Comparison of ENCODE assay signal across 12 mouse cellular contexts in the genomic region with DNA sequence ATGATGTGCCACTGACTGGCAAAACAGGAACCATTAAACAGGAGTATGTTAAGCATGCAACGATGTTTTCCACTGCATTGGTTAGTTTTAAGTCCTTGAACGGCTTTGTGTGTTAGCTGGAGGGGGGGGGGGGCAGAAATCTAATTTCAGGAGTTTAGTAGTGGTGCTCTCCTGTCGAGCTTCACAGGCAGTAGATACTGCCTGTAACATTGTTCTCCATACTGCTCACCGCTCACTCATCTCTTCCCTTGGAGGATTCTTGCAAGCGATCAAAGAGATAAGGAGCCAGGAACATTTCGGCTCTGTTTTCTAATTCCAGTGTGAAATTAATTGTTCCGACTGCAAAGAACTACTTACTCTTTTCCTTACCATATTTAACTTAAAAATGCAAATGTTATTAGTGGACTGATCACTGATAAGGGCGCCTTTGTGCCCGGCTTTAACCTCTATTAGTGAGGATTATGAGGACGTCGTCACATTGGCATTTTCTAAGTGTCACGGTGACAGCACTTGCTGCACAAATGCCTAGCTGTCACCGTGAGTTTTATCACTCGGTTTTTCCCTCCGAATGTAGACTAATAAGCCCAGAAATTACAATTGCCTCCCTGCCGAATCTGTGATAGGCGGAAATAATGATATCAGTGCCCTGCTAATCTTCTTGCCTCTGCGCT.
DNase-seq lines count a peak whose midpoint lies in the region; ATAC-seq and TF ChIP-seq lines count a peak whose summit lies in the region.
"Had no signal": no experiment of that assay in that cellular context is flagged by ENCODE, and none has a peak within 500 bp of the region (broad histone marks: within the 10 kb centered on the region; RNA-seq: fewer than 3 reads in every experiment).

No protein-coding gene starts in this region.

- H3K9ac ChIP-seq in forebrain, embryonic 14.5 days (ENCODE audit: low read length) = peak overlapping the region; percentile 45; the same call in 1 of the 2 replicates
- H3K9ac ChIP-seq in intestine, postnatal 0 days (ENCODE audit: low read depth, low read length) = no peak overlapping the region

- DNase-seq in heart, embryonic 10.5 days (ENCODE audit: low spot score) = no peak
- no peak for DNase-seq in heart, adult 18-20 months
- DNase-seq in forebrain, embryonic 14.5 days (ENCODE audit: low spot score) = no peak
- DNase-seq in adrenal gland, postnatal 4 days (ENCODE audit: low spot score in 2 of 2) = no peak
- no peak for DNase-seq in thymus, postnatal 4 days
- no peak for DNase-seq in adipocyte (ENCODE audit: low spot score)

- 0 out of 2 replicates have a peak, but pooled peaks cover 4% of the 10 kb centered on the region for H3K4me1 ChIP-seq in heart, embryonic 10.5 days
- H3K4me1 ChIP-seq in E14TG2a.4 (replicated peaks; ENCODE audit: low read depth, low read length) = peaks cover 7% of the 10 kb centered on the region; the same call in 1 of the 2 replicates
- H3K4me1 ChIP-seq in forebrain, embryonic 14.5 days (ENCODE audit: control insufficient read depth, insufficient read depth, low read length) = peaks cover 6% of the 10 kb centered on the region; the same call in 1 of the 2 replicates
- no peaks in the 10 kb centered on the region for H3K4me1 ChIP-seq in intestine, postnatal 0 days (replicated peaks; ENCODE audit: control insufficient read depth, insufficient read depth, low read length)
- H3K4me1 ChIP-seq: megakaryocyte, embryonic 14.5 days had no signal

- H3K27me3 ChIP-seq in heart, embryonic 10.5 days (ENCODE audit: insufficient read depth, poor library complexity, severe bottlenecking) = no peaks in the 10 kb centered on the region
- no peaks in the 10 kb centered on the region for H3K27me3 ChIP-seq in E14TG2a.4 (ENCODE audit: insufficient read depth, low read length)
- no peaks in the 10 kb centered on the region for H3K27me3 ChIP-seq in forebrain, embryonic 14.5 days (replicated peaks; ENCODE audit: control insufficient read depth, insufficient read depth, low read length)
- H3K27me3 ChIP-seq in intestine, postnatal 0 days (replicated peaks; ENCODE audit: control insufficient read depth, insufficient read depth, low read length) = no peaks in the 10 kb centered on the region

- WGBS in heart, embryonic 10.5 days = 62% methylated on average over 18 of the region's 18 CpGs
- 30% methylated on average over 18 of the region's 18 CpGs for WGBS in forebrain, embryonic 14.5 days
- WGBS in intestine, postnatal 0 days = 61% methylated on average over 18 of the region's 18 CpGs

- peak; percentile 59 for ATAC-seq in forebrain, embryonic 14.5 days
- ATAC-seq in intestine, postnatal 0 days = no peak
- ATAC-seq: inflammation-experienced regulatory T-cells, adult 6 months; Patski had no signal

- no peaks in the 10 kb centered on the region for H3K36me3 ChIP-seq in heart, embryonic 10.5 days
- no peaks in the 10 kb centered on the region for H3K36me3 ChIP-seq in E14TG2a.4 (ENCODE audit: insufficient read depth, low read length)
- H3K36me3 ChIP-seq in forebrain, embryonic 14.5 days (ENCODE audit: control insufficient read depth, insufficient read depth, low read length) = no peaks in the 10 kb centered on the region
- H3K36me3 ChIP-seq in intestine, postnatal 0 days (ENCODE audit: control insufficient read depth, insufficient read depth) = no peaks in the 10 kb centered on the region

- H3K27ac ChIP-seq in heart, embryonic 10.5 days = no peak overlapping the region
- peak overlapping the region; percentile 79 for H3K27ac ChIP-seq in forebrain, embryonic 14.5 days (ENCODE audit: low read depth, low read length)
- H3K27ac ChIP-seq in intestine, postnatal 0 days (ENCODE audit: low read depth, low read length) = no peak overlapping the region

- no peak for TF ChIP-seq CTCF in E14TG2a.4 (conservative IDR thresholded peaks at IDR 0.05; ENCODE audit: low read length)
- no peak for TF ChIP-seq CTCF in intestine, postnatal 0 days (IDR thresholded peaks at IDR 0.05; ENCODE audit: low read depth)

- H3K9me3 ChIP-seq in heart, embryonic 10.5 days = no peaks in the 10 kb centered on the region
- H3K9me3 ChIP-seq in E14TG2a.4 (ENCODE audit: low read length) = no peaks in the 10 kb centered on the region
- H3K9me3 ChIP-seq in forebrain, embryonic 14.5 days (replicated peaks; ENCODE audit: control insufficient read depth, low read length) = no peaks in the 10 kb centered on the region
- no peaks in the 10 kb centered on the region for H3K9me3 ChIP-seq in intestine, postnatal 0 days (ENCODE audit: control insufficient read depth)
- H3K9me3 ChIP-seq: megakaryocyte, embryonic 14.5 days had no signal

- peak overlapping the region; percentile 48 for H3K4me2 ChIP-seq in forebrain, embryonic 14.5 days (ENCODE audit: low read length)
- H3K4me2 ChIP-seq in intestine, postnatal 0 days (replicated peaks; ENCODE audit: low read depth) = peak overlapping the region; percentile 9
- H3K4me2 ChIP-seq: liver, embryonic 11.5 days had no signal

- H3K4me3 ChIP-seq in heart, embryonic 10.5 days = peak overlapping the region; percentile 7; the same call in 1 of the 2 replicates
- H3K4me3 ChIP-seq in E14TG2a.4 (replicated peaks; ENCODE audit: low read length) = peak overlapping the region; percentile 51
- H3K4me3 ChIP-seq in forebrain, embryonic 14.5 days (ENCODE audit: low read depth, low read length) = peak overlapping the region; percentile 26
- H3K4me3 ChIP-seq in intestine, postnatal 0 days (ENCODE audit: low read depth, low read length) = no peak overlapping the region
- H3K4me3 ChIP-seq: megakaryocyte, embryonic 14.5 days had no signal
